Mouse (Mus musculus): Measurements from ENCODE around the gene Zfp12.

- TF ChIP-seq CTCF (IDR thresholded peaks at IDR 0.05; ENCODE audit: extremely low read depth, insufficient read depth, insufficient read length, insufficient replicate concordance) (no peak), POLR2A (IDR thresholded peaks at IDR 0.05; ENCODE audit: low read depth, low read length) (no peak)
Observed at GRCm38 (mm10) chr5:143272540-143273330, 37.8 kb downstream of the Zfp12 start.

Measured in spleen, adult 2 months (tissue).